Mouse (Mus musculus) left cerebral cortex, postnatal 25 days (tissue): Measurements from ENCODE around the gene Tmem255a. TPM values are rescaled to one million over a fixed set of nuclear protein-coding genes. Genes with fewer than 3 reads are reported as not detected.

Source experiments
- DNase-seq, 2 experiments: peaks; one replicate each; pipeline ENCODE4 v3.0.0; 2022; ENCODE audit warnings: low spot score in 2 of 2, mixed read lengths in 1 of 2
- intact Hi-C: fragments of 180-260 bp; cut with DNase I; formaldehyde crosslinking; loops from one replicate; pipeline ENCODE4 v1.15.1; 2025
- microRNA-seq, 2 experiments: library from miRNA; unstranded; fragments of <30 nt; microRNA quantifications; one replicate each; pipeline ENCODE4 v1.2.0; 2022
- total RNA-seq, 2 experiments: library from RNA; stranded (reverse); gene quantifications; 2 replicates each; pipeline ENCODE4 v1.2.3; 2021

Tmem255a gene
- total RNA-seq, 2 experiments from 2014 or later: 16.4 to 19.5 TPM

GRCm38 (mm10) chrX:38180656-38181607, 71.3 kb downstream of the Tmem255a start:
- DNase-seq: no peak
- intact Hi-C loops: no loop called here

- intact Hi-C loops: loop anchor here (2.0 kb wide), 1 partner anchor 95 kb away; the partner anchor contains the start of gene Rhox11
- peak; percentile 16 to 48 for DNase-seq
These were observed 72.3 kb downstream of the Tmem255a start for GRCm38 (mm10) chrX:38179891-38180310.

- DNase-seq: no peak
- intact Hi-C loops: no loop called here
These were observed 85.6 kb downstream of the Tmem255a start for GRCm38 (mm10) chrX:38166592-38166991.

GRCm38 (mm10) chrX:38166064-38166463, 86.2 kb downstream of the Tmem255a start:
- DNase-seq: no peak
- intact Hi-C loops: no loop called here

GRCm38 (mm10) chrX:38165315-38165714, 86.9 kb downstream of the Tmem255a start:
- no peak for DNase-seq
- intact Hi-C loops: no loop called here

- intact Hi-C loops: no loop called here
- DNase-seq: no peak
These were observed 93.1 kb downstream of the Tmem255a start for GRCm38 (mm10) chrX:38159097-38159496.

Small RNAs within 50 kb of the gene (microRNA-seq; reads per million reads assigned to microRNA genes)
- gene Mir3110: 0 to 0.34 reads per million in 2 experiments

Other genes with a start within 250 kb of the Tmem255a start
- not detected for gene Btg1-ps1, start 233.6 kb downstream of the Tmem255a start, total RNA-seq
- gene Btg1-ps2, start 209.3 kb downstream of the Tmem255a start, total RNA-seq: not detected
- gene Rhox10, start 186.0 kb downstream of the Tmem255a start, total RNA-seq: not detected
- not detected for gene Rhox11, start 167.3 kb downstream of the Tmem255a start, total RNA-seq
- not detected for gene Rhox12, start 141.5 kb downstream of the Tmem255a start, total RNA-seq
- gene Rhox13, start 131.2 kb downstream of the Tmem255a start, total RNA-seq: not detected
- 10 to 100 TPM; 21.0 to 26.3 TPM for gene Zbtb33, start 62.6 kb downstream of the Tmem255a start, total RNA-seq
- gene Atp1b4, start 63.7 kb upstream of the Tmem255a start, total RNA-seq: not detected
- gene Lamp2, start 204.0 kb upstream of the Tmem255a start, total RNA-seq: 10 to 100 TPM; 70.0 to 76.6 TPM